Mouse (Mus musculus) stomach, embryonic 14.5 days (tissue): ENCODE data around the gene Dcpp1. TPM values are rescaled to one million over a fixed set of nuclear protein-coding genes. Genes with fewer than 3 reads are reported as not detected.
A peak's percentile ranks its signal among the peaks of the same experiment; 100 is the strongest.
"Not testable (repeated sequence)": the region's sequence is repeated elsewhere in the genome, so short reads cannot be mapped to it uniquely, and the experiment has no call there.

Experiments
- ATAC-seq: fragments of 200-750 bp; cut with Nextera tagmentation; 2 replicates; pipeline ENCODE4 v1.8.0; 2017; ENCODE audit warnings: low read depth, moderate TSS enrichment; ENCODE audit not compliant: insufficient number of reproducible peaks, insufficient read depth, low FRiP score
- H3K27ac ChIP-seq: fragments of 300-500 bp; sonication (generic); 2 replicates; pipeline ENCODE4 v1.5.1; 2014; ENCODE audit warnings: mild to moderate bottlenecking, low read length, moderate library complexity, mixed read lengths
- H3K27me3 ChIP-seq: fragments of 300-500 bp; sonication (generic); 2 replicates; pipeline ENCODE4 v1.6.1; 2014; ENCODE audit warnings: low read length, control low read depth, mixed read lengths; ENCODE audit not compliant: control insufficient read depth, insufficient read depth
- H3K36me3 ChIP-seq: fragments of 300-500 bp; sonication (generic); 2 replicates; pipeline ENCODE4 v1.6.1; 2014; ENCODE audit warnings: mild to moderate bottlenecking, control low read depth, low read length, moderate library complexity, mixed read lengths; ENCODE audit not compliant: control insufficient read depth, insufficient read depth
- H3K4me1 ChIP-seq: fragments of 300-500 bp; sonication (generic); 2 replicates; pipeline ENCODE4 v1.6.1; 2014; ENCODE audit warnings: low read length, control low read depth, mixed read lengths; ENCODE audit not compliant: control insufficient read depth, insufficient read depth
- H3K4me2 ChIP-seq: fragments of 300-500 bp; sonication (generic); replicated peaks from 2 replicates; pipeline ENCODE4 v1.6.1; 2014; ENCODE audit warnings: low read depth, low read length, control low read depth
- H3K4me3 ChIP-seq: fragments of 300-500 bp; sonication (generic); 2 replicates; pipeline ENCODE4 v1.5.1; 2014; ENCODE audit warnings: low read depth, low read length, control low read depth
- H3K9ac ChIP-seq: fragments of 300-500 bp; sonication (generic); replicated peaks from 2 replicates; pipeline ENCODE4 v1.6.1; 2014; ENCODE audit warnings: low read depth, mild to moderate bottlenecking, control low read depth, low read length, moderate library complexity, mixed read lengths
- H3K9me3 ChIP-seq: fragments of 300-500 bp; sonication (generic); 2 replicates; pipeline ENCODE4 v1.6.1; 2016; ENCODE audit warnings: low read depth, low read length, control low read depth; ENCODE audit not compliant: control insufficient read depth
- WGBS: fragments of 180-500 bp; shearing (Covaris S2); extraction: QIAGEN DNeasy Blood & Tissue Kit; methylation state at CpG from one replicate; pipeline ENCODE4 v1.1.7; 2014; 5-methylcytosine and 5-hydroxymethylcytosine counted together
- polyA plus RNA-seq: library from polyadenylated mRNA; unstranded; fragments of >200 nt; fragmentation: Nextera tagmentation; extraction: Ambion mirVana; gene quantifications from 2 replicates; pipeline ENCODE4 v1.2.1, GENCODE M21; 2014

The Dcpp1 gene
- polyA plus RNA-seq, 1 experiment from 2014 or later, result not detected

DNA sequence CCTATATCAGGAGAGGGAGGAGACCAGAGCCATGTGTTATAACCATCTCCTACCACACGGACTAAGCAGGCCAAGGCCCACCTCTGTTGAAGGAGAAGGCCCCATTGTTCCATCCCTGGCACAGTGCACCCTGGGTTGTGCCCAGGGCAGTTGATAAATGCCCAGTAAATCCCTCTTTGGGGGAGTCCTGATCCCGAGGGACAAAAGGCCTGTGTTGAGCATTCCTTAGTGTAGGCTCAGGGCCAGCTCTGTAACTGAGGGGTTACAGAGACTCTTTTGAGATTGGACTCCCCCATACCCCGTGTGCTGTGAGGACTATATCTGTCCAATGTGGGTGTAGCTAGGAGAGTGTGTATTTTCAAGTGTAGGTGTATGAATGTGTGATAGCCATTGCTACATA, 3.9 kb upstream of the Dcpp1 start:
- Histone ChIP-seq H3K9ac (no peak overlapping the region), H3K27me3 (no peaks in the 10 kb centered on the region), H3K36me3 (no peaks in the 10 kb centered on the region), H3K4me2 (no peak overlapping the region), H3K9me3 (no peaks in the 10 kb centered on the region), H3K27ac (no peak overlapping the region), H3K4me3 (no peak overlapping the region), H3K4me1 (no peaks in the 10 kb centered on the region; the same call in 1 of the 2 replicates)
- 46% methylated on average over 3 of the region's 3 CpGs for WGBS
- 0 out of 2 replicates have a peak, but pooled peaks have one; percentile 26 for ATAC-seq

GRCm38 (mm10) chr17:23877166-23877565, 3.5 kb upstream of the Dcpp1 start:
- Histone ChIP-seq H3K36me3 (no peaks in the 10 kb centered on the region), H3K4me2 (no peak overlapping the region), H3K9ac (no peak overlapping the region), H3K9me3 (no peaks in the 10 kb centered on the region), H3K4me3 (no peak overlapping the region), H3K27me3 (no peaks in the 10 kb centered on the region), H3K27ac (no peak overlapping the region), H3K4me1 (no peaks in the 10 kb centered on the region; the same call in 1 of the 2 replicates)
- WGBS, result 88% methylated on average over 2 of the region's 2 CpGs
- peak; percentile 19; the same call in 1 of the 2 replicates for ATAC-seq

GRCm38 (mm10) chr17:23917158-23917557, 36.5 kb downstream of the Dcpp1 start, which contains the start of gene Dcpp3:
Dcpp3 (plus strand) TSS chr17:23917458.
- 58% methylated on average over 4 of the region's 4 CpGs for WGBS
- H3K9ac ChIP-seq, H3K4me3 ChIP-seq, ATAC-seq, H3K4me1 ChIP-seq, H3K27me3 ChIP-seq, H3K4me2 ChIP-seq, H3K27ac ChIP-seq, H3K9me3 ChIP-seq, H3K36me3 ChIP-seq: not testable (repeated sequence)

GRCm38 (mm10) chr17:23924531-23925007, 43.9 kb downstream of the Dcpp1 start:
- ATAC-seq, result peak; percentile 98
- WGBS, result 0% methylated on average over 29 of the region's 29 CpGs

DNA sequence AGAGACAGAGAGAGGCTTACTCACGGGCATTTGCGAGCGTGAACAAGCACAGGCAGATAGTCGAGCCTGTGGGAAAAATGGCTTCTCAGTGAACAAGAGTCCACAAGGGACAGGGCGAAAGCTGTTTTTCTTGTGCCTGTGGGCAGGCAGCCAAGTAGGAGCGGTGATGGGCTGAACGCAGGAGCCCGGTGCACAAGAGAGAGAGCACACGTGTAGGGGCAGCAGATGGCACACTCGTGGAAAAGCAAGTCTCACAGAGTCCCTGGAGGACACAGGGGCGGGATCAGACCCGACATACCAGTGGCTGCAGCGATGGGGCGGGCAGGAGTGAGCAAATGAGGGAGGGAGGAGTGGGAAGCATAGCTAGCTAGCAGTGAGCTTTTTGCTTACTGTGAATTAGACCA, 44.4 kb downstream of the Dcpp1 start:
- WGBS, result under 1% methylated on average over 14 of the region's 14 CpGs
- H3K36me3 ChIP-seq, result no peaks in the 10 kb centered on the region
- H3K27me3 ChIP-seq, result no peaks in the 10 kb centered on the region
- H3K4me3 ChIP-seq, result peak overlapping the region; percentile 51
- peak overlapping the region; percentile 72 for H3K4me2 ChIP-seq
- no peaks in the 10 kb centered on the region for H3K9me3 ChIP-seq
- peak; percentile 81 for ATAC-seq
- peak overlapping the region; percentile 56 for H3K9ac ChIP-seq
- peak overlapping the region; percentile 97 for H3K27ac ChIP-seq
- peaks cover 6% of the 10 kb centered on the region; the same call in 1 of the 2 replicates for H3K4me1 ChIP-seq

More at GRCm38 (mm10) chr17:23924531-23925007, 43.9 kb downstream of the Dcpp1 start:
- Histone ChIP-seq H3K36me3 (no peaks in the 10 kb centered on the region), H3K4me1 (peaks cover 6% of the 10 kb centered on the region; the same call in 1 of the 2 replicates), H3K27me3 (no peaks in the 10 kb centered on the region), H3K9ac (peak overlapping the region; percentile 56), H3K4me2 (peak overlapping the region; percentile 72), H3K4me3 (peak overlapping the region; percentile 51), H3K27ac (peak overlapping the region; percentile 97), H3K9me3 (no peaks in the 10 kb centered on the region)

GRCm38 (mm10) chr17:23931157-23931556, 50.5 kb downstream of the Dcpp1 start:
- no peak overlapping the region for H3K9ac ChIP-seq
- no peak overlapping the region for H3K4me2 ChIP-seq
- H3K27ac ChIP-seq, result no peak overlapping the region
- no peak overlapping the region for H3K4me3 ChIP-seq
- H3K4me1 ChIP-seq, result no peaks in the 10 kb centered on the region
- H3K36me3 ChIP-seq, result no peaks in the 10 kb centered on the region
- H3K27me3 ChIP-seq, result no peaks in the 10 kb centered on the region
- ATAC-seq, result no peak
- no peaks in the 10 kb centered on the region for H3K9me3 ChIP-seq
- WGBS, result 65% methylated on average over 5 of the region's 5 CpGs

Other genes starting within 250 kb of the Dcpp1 start
- gene Mmp25, start 235.6 kb upstream of the Dcpp1 start, polyA plus RNA-seq, result 0.74 and 0.77 TPM in 2 replicates
- gene Bicdl2, start 220.4 kb upstream of the Dcpp1 start, polyA plus RNA-seq, result 2.4 and 3.1 TPM in 2 replicates
- 110 TPM in 2 replicates for gene Hcfc1r1, start 207.3 kb upstream of the Dcpp1 start, polyA plus RNA-seq
- 36.5 and 40.0 TPM in 2 replicates for gene Thoc6, start 207.0 kb upstream of the Dcpp1 start, polyA plus RNA-seq
- gene Tnfrsf12a, start 203.4 kb upstream of the Dcpp1 start, polyA plus RNA-seq, result 18.0 and 20.7 TPM in 2 replicates
- 149 and 158 TPM in 2 replicates for gene Cldn6, start 201.6 kb upstream of the Dcpp1 start, polyA plus RNA-seq
- 2.9 and 3.0 TPM in 2 replicates for gene Cldn9, start 196.8 kb upstream of the Dcpp1 start, polyA plus RNA-seq
- 0.20 TPM in 1 of 2 replicates, not detected in the other for gene 1520401A03Rik, start 158.1 kb upstream of the Dcpp1 start, polyA plus RNA-seq
- gene Pkmyt1, start 154.5 kb upstream of the Dcpp1 start, polyA plus RNA-seq, result 54.8 and 55.9 TPM in 2 replicates
- gene Paqr4, start 140.0 kb upstream of the Dcpp1 start, polyA plus RNA-seq, result 24.7 and 25.2 TPM in 2 replicates
- 0.45 and 0.69 TPM in 2 replicates for gene Kremen2, start 135.0 kb upstream of the Dcpp1 start, polyA plus RNA-seq
- gene Flywch1, start 109.3 kb upstream of the Dcpp1 start, polyA plus RNA-seq, result 54.3 and 57.3 TPM in 2 replicates
- 29.0 and 31.0 TPM in 2 replicates for gene Flywch2, start 94.8 kb upstream of the Dcpp1 start, polyA plus RNA-seq
- 513 and 521 TPM in 2 replicates for gene Srrm2, start 90.3 kb upstream of the Dcpp1 start, polyA plus RNA-seq
- gene Elob, start 51.7 kb upstream of the Dcpp1 start, polyA plus RNA-seq, result 1,042 and 1,209 TPM in 2 replicates
- gene Prss33, start 44.8 kb upstream of the Dcpp1 start, polyA plus RNA-seq, result not detected in 2 replicates
- gene Prss32, start 37.0 kb upstream of the Dcpp1 start, polyA plus RNA-seq, result 1.1 and 1.6 TPM in 2 replicates
- gene Prss41, start 36.7 kb upstream of the Dcpp1 start, polyA plus RNA-seq, result 1.1 and 2.3 TPM in 2 replicates
- gene Prss21, start 12.8 kb upstream of the Dcpp1 start, polyA plus RNA-seq, result not detected in 2 replicates
- not detected in 2 replicates for gene Dcpp2, start within 50 bp of the Dcpp1 start, polyA plus RNA-seq
- gene Dcpp3, start 36.6 kb downstream of the Dcpp1 start, polyA plus RNA-seq, result not detected in 2 replicates
- gene Sbp, start 60.8 kb downstream of the Dcpp1 start, polyA plus RNA-seq, result not detected in 2 replicates
- not detected in 2 replicates for gene Sbpl, start 74.4 kb downstream of the Dcpp1 start, polyA plus RNA-seq
- gene Prss30, start 99.7 kb downstream of the Dcpp1 start, polyA plus RNA-seq, result not detected in 2 replicates
- gene Prss22, start 117.2 kb downstream of the Dcpp1 start, polyA plus RNA-seq, result 1.9 and 3.1 TPM in 2 replicates
- 0.20 and 0.46 TPM in 2 replicates for gene Prss27, start 157.3 kb downstream of the Dcpp1 start, polyA plus RNA-seq
- gene Kctd5, start 192.6 kb downstream of the Dcpp1 start, polyA plus RNA-seq, result 58.1 and 61.0 TPM in 2 replicates